Mouse (Mus musculus) bone marrow, adult 2 months (tissue): Measurements from ENCODE around the gene Gpsm1.

Source experiments
- CTCF ChIP-seq: fragments of 200-500 bp; IDR thresholded peaks from 2 replicates; pipeline ENCODE4 v1.5.1; 2011; ENCODE audit warnings: low read length, control low read depth; ENCODE audit not compliant: control insufficient read depth, insufficient read depth
- POLR2A ChIP-seq: fragments of 200-500 bp; IDR thresholded peaks from 2 replicates; pipeline ENCODE4 v1.6.1; 2011; ENCODE audit warnings: low read depth, mild to moderate bottlenecking, control low read depth, low read length, borderline replicate concordance; ENCODE audit not compliant: control insufficient read depth

DNA sequence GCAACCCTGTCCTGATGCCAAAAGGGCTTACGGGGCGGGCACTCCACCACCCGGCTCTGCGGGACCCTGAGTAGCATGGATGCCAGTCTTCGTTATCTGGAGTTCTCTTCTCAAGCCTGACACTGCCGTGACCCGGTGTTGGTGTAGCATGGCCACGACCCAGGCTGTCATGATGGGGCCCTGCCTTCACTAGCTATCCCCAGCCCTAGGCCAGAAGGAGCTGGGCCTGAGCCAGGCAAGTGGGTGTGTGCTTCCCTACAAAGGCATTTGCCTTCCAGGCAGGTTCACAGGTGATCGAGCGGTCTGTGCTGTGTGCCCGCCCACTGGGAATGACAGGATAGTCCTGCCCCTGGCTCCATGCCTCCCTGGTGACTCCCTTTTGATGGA, 603 bp downstream of the Gpsm1 start:
- TF ChIP-seq CTCF (no peak), POLR2A (no peak)
